Mouse (Mus musculus) small intestine, adult 2 months (tissue): ENCODE measurements around the gene I830077J02Rik.

Experiments
- CTCF ChIP-seq: fragments of 200-500 bp; IDR thresholded peaks from 2 replicates; pipeline ENCODE4 v1.5.1; 2012; ENCODE audit warnings: low read depth, mild to moderate bottlenecking, control low read depth, inconsistent platforms, low read length, moderate library complexity, mixed read lengths; ENCODE audit not compliant: insufficient replicate concordance, insufficient read length; ENCODE audit errors: extremely low read depth
- POLR2A ChIP-seq: fragments of 200-500 bp; IDR thresholded peaks from 2 replicates; pipeline ENCODE4 v1.6.1; 2012; ENCODE audit warnings: low read depth, mild to moderate bottlenecking, control low read depth, inconsistent platforms, low read length, moderate library complexity

DNA sequence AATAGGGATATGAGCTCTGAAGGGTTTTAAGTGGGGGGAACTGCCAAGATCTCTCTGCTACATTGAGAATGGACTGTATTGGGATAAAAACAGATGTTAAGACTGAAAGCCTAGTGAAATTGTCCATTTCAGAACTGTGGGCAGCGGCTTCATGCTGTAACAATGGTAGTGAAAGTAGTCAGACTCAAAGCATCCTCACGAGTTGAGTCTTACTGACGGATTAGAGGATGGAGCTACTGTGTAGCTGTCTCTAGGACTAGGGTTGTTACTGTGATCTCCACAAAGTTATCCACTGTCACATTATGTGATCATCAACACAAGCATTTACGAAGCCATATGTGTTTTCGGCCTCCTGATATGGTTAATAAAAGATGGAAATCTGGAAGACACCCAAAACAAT is 25.7 kb upstream of the I830077J02Rik start:
- no peak for TF ChIP-seq POLR2A
- TF ChIP-seq CTCF = no peak
